Mouse (Mus musculus) bone marrow macrophage, adult 2 months (primary cell): ENCODE results near the gene Hepacam.

Experiments used
- CTCF ChIP-seq: IDR thresholded peaks from 2 replicates; pipeline ENCODE4 v1.5.1; 2012; ENCODE audit warnings: low read depth, mild to moderate bottlenecking, low read length, moderate library complexity
- POLR2A ChIP-seq: IDR thresholded peaks from 2 replicates; pipeline ENCODE4 v1.6.1; 2012; ENCODE audit warnings: mild to moderate bottlenecking, low read depth, low read length, borderline replicate concordance

DNA sequence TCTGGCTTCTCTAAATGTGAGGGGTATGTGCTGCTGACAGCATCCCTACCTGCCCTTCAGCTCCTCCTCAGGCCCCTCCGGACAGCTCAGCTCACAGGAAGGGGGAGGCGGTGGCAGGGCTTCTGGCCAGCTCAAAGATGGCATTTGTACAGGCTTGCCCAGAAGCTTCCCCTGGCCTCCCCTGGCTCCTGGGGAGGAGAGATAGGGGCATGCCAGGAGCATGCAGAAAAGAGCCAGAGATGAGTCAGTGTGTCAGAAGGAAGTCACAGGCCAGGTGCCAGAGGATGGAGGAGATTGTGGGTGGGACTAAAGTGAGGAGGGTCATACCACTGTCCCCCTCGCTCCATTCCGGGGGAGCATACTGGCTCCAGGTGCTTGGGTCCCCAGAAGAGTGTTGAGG lies 51.6 kb downstream of the Hepacam start:
- TF ChIP-seq CTCF = no peak
- TF ChIP-seq POLR2A = no peak
